Mouse (Mus musculus) olfactory bulb, adult 2 months (tissue): ENCODE data around the gene Rcn3.

Source experiments
- CTCF ChIP-seq: fragments of 200-500 bp; IDR thresholded peaks from 2 replicates; pipeline ENCODE4 v1.5.1; 2012; ENCODE audit warnings: low read depth, mild to moderate bottlenecking, low read length, moderate library complexity; ENCODE audit not compliant: insufficient read depth
- POLR2A ChIP-seq: fragments of 200-500 bp; IDR thresholded peaks from 2 replicates; pipeline ENCODE4 v1.6.1; 2012; ENCODE audit warnings: mild to moderate bottlenecking, low read depth, low read length, moderate library complexity; ENCODE audit not compliant: insufficient read depth

GRCm38 (mm10) chr7:45102441-45102840, 10.4 kb upstream of the Rcn3 start:
- TF ChIP-seq POLR2A (no peak), CTCF (no peak)
